Mouse (Mus musculus): ENCODE measurements around the gene Lmo7. TPM values are rescaled to one million over a fixed set of nuclear protein-coding genes. Genes with fewer than 3 reads are reported as not detected.

The Lmo7 gene
- polyA plus RNA-seq, 1 experiment, result 164 TPM

GRCm38 (mm10) chr14:101778426-101778825 lies 48.7 kb downstream of the Lmo7 start:
- Histone ChIP-seq H3K4me1 (ENCODE audit: control insufficient read depth, insufficient read depth, insufficient read length, low read length) (no peaks in the 10 kb centered on the region), H3K27ac (ENCODE audit: insufficient read depth, low read depth, low read length) (no peak overlapping the region), H3K27me3 (ENCODE audit: control insufficient read depth, insufficient read depth, low read length) (no peaks in the 10 kb centered on the region), H3K4me3 (ENCODE audit: low read depth, low read length) (no peak overlapping the region), H3K36me3 (ENCODE audit: control insufficient read depth, insufficient read depth, low read length) (no peaks in the 10 kb centered on the region)
- 96% methylated on average over 3 of the region's 3 CpGs for WGBS
- TF ChIP-seq POLR2A (IDR thresholded peaks at IDR 0.05; ENCODE audit: low read depth, low read length) (no peak), CTCF (IDR thresholded peaks at IDR 0.05; ENCODE audit: extremely low read depth, insufficient read length, insufficient replicate concordance, low read depth, low read length) (no peak)

- TF ChIP-seq CTCF (IDR thresholded peaks at IDR 0.05; ENCODE audit: extremely low read depth, insufficient read length, insufficient replicate concordance, low read depth, low read length), result no peak
- no peak for TF ChIP-seq POLR2A (IDR thresholded peaks at IDR 0.05; ENCODE audit: low read depth, low read length)
- Histone ChIP-seq H3K27ac (ENCODE audit: insufficient read depth, low read depth, low read length) (no peak overlapping the region), H3K4me1 (ENCODE audit: control insufficient read depth, insufficient read depth, insufficient read length, low read length) (no peaks in the 10 kb centered on the region), H3K4me3 (ENCODE audit: low read depth, low read length) (no peak overlapping the region), H3K27me3 (ENCODE audit: control insufficient read depth, insufficient read depth, low read length) (no peaks in the 10 kb centered on the region), H3K36me3 (ENCODE audit: control insufficient read depth, insufficient read depth, low read length) (no peaks in the 10 kb centered on the region)
- WGBS, result 90% methylated on average over 10 of the region's 10 CpGs
These were observed 50.3 kb downstream of the Lmo7 start for GRCm38 (mm10) chr14:101780016-101780415.

- Histone ChIP-seq H3K36me3 (ENCODE audit: control insufficient read depth, insufficient read depth, low read length) (no peaks in the 10 kb centered on the region), H3K4me3 (ENCODE audit: low read depth, low read length) (no peak overlapping the region), H3K27ac (ENCODE audit: insufficient read depth, low read depth, low read length) (no peak overlapping the region), H3K4me1 (ENCODE audit: control insufficient read depth, insufficient read depth, insufficient read length, low read length) (no peaks in the 10 kb centered on the region), H3K27me3 (ENCODE audit: control insufficient read depth, insufficient read depth, low read length) (no peaks in the 10 kb centered on the region)
- 78% methylated on average over 11 of the region's 11 CpGs for WGBS
- TF ChIP-seq CTCF (IDR thresholded peaks at IDR 0.05; ENCODE audit: extremely low read depth, insufficient read length, insufficient replicate concordance, low read depth, low read length), result no peak
- TF ChIP-seq POLR2A (IDR thresholded peaks at IDR 0.05; ENCODE audit: low read depth, low read length), result no peak
These were observed 51.5 kb downstream of the Lmo7 start for GRCm38 (mm10) chr14:101781219-101781618.

- H3K27ac ChIP-seq (ENCODE audit: insufficient read depth, low read depth, low read length), result no peak overlapping the region
- no peak overlapping the region for H3K4me3 ChIP-seq (ENCODE audit: low read depth, low read length)
- TF ChIP-seq POLR2A (IDR thresholded peaks at IDR 0.05; ENCODE audit: low read depth, low read length) (no peak), CTCF (IDR thresholded peaks at IDR 0.05; ENCODE audit: extremely low read depth, insufficient read length, insufficient replicate concordance, low read depth, low read length) (no peak)
- no peaks in the 10 kb centered on the region for H3K27me3 ChIP-seq (ENCODE audit: control insufficient read depth, insufficient read depth, low read length)
- WGBS, result 5% methylated on average over 3 of the region's 3 CpGs
- H3K4me1 ChIP-seq (ENCODE audit: control insufficient read depth, insufficient read depth, insufficient read length, low read length), result no peaks in the 10 kb centered on the region
- no peaks in the 10 kb centered on the region for H3K36me3 ChIP-seq (ENCODE audit: control insufficient read depth, insufficient read depth, low read length)
These were observed 52.3 kb downstream of the Lmo7 start for GRCm38 (mm10) chr14:101781943-101782510.

GRCm38 (mm10) chr14:101784315-101784945 lies 54.7 kb downstream of the Lmo7 start:
- no peak overlapping the region for H3K4me3 ChIP-seq (ENCODE audit: low read depth, low read length)
- H3K27me3 ChIP-seq (ENCODE audit: control insufficient read depth, insufficient read depth, low read length), result no peaks in the 10 kb centered on the region
- 92% methylated on average over 3 of the region's 3 CpGs for WGBS
- no peaks in the 10 kb centered on the region for H3K36me3 ChIP-seq (ENCODE audit: control insufficient read depth, insufficient read depth, low read length)
- H3K27ac ChIP-seq (ENCODE audit: insufficient read depth, low read depth, low read length), result no peak overlapping the region
- no peak for TF ChIP-seq CTCF (IDR thresholded peaks at IDR 0.05; ENCODE audit: extremely low read depth, insufficient read length, insufficient replicate concordance, low read depth, low read length)
- no peak for TF ChIP-seq POLR2A (IDR thresholded peaks at IDR 0.05; ENCODE audit: low read depth, low read length)
- H3K4me1 ChIP-seq (ENCODE audit: control insufficient read depth, insufficient read depth, insufficient read length, low read length), result no peaks in the 10 kb centered on the region; the same call in 1 of the 2 replicates

GRCm38 (mm10) chr14:101787903-101788302 lies 58.1 kb downstream of the Lmo7 start:
- Histone ChIP-seq H3K27me3 (ENCODE audit: control insufficient read depth, insufficient read depth, low read length) (no peaks in the 10 kb centered on the region), H3K27ac (ENCODE audit: insufficient read depth, low read depth, low read length) (no peak overlapping the region), H3K4me1 (ENCODE audit: control insufficient read depth, insufficient read depth, insufficient read length, low read length) (no peaks in the 10 kb centered on the region; the same call in 1 of the 2 replicates), H3K4me3 (ENCODE audit: low read depth, low read length) (no peak overlapping the region), H3K36me3 (ENCODE audit: control insufficient read depth, insufficient read depth, low read length) (no peaks in the 10 kb centered on the region)
- 26% methylated on average over 5 of the region's 5 CpGs for WGBS
- no peak for TF ChIP-seq CTCF (IDR thresholded peaks at IDR 0.05; ENCODE audit: extremely low read depth, insufficient read length, insufficient replicate concordance, low read depth, low read length)
- TF ChIP-seq POLR2A (IDR thresholded peaks at IDR 0.05; ENCODE audit: low read depth, low read length), result no peak

GRCm38 (mm10) chr14:101788475-101788874 lies 58.7 kb downstream of the Lmo7 start:
- TF ChIP-seq CTCF (IDR thresholded peaks at IDR 0.05; ENCODE audit: extremely low read depth, insufficient read length, insufficient replicate concordance, low read depth, low read length), result no peak
- no peak for TF ChIP-seq POLR2A (IDR thresholded peaks at IDR 0.05; ENCODE audit: low read depth, low read length)
- no peaks in the 10 kb centered on the region for H3K27me3 ChIP-seq (ENCODE audit: control insufficient read depth, insufficient read depth, low read length)
- H3K4me3 ChIP-seq (ENCODE audit: low read depth, low read length), result no peak overlapping the region
- no peaks in the 10 kb centered on the region for H3K36me3 ChIP-seq (ENCODE audit: control insufficient read depth, insufficient read depth, low read length)
- 47% methylated on average over 5 of the region's 6 CpGs for WGBS
- H3K27ac ChIP-seq (ENCODE audit: insufficient read depth, low read depth, low read length), result no peak overlapping the region
- H3K4me1 ChIP-seq (ENCODE audit: control insufficient read depth, insufficient read depth, insufficient read length, low read length), result no peaks in the 10 kb centered on the region; the same call in 1 of the 2 replicates
